Mouse (Mus musculus) embryonic facial prominence, embryonic 12.5 days (tissue): ENCODE results near the gene Esrrg. TPM values are rescaled to one million over a fixed set of nuclear protein-coding genes. Genes with fewer than 3 reads are reported as not detected.

Experiments
- ATAC-seq: fragments of 200-750 bp; cut with Nextera tagmentation; 2 replicates; pipeline ENCODE4 v1.8.0; 2017; ENCODE audit not compliant: insufficient number of reproducible peaks, insufficient read depth, low FRiP score, low TSS enrichment
- H3K27ac ChIP-seq: fragments of 300-500 bp; sonication (generic); 2 replicates; pipeline ENCODE4 v1.5.1; 2016; ENCODE audit warnings: mild to moderate bottlenecking
- H3K27me3 ChIP-seq: fragments of 300-500 bp; sonication (generic); 2 replicates; pipeline ENCODE4 v1.6.1; 2016; ENCODE audit warnings: mild to moderate bottlenecking, moderate library complexity
- H3K36me3 ChIP-seq: fragments of 300-500 bp; sonication (generic); 2 replicates; pipeline ENCODE4 v1.6.1; 2016; ENCODE audit warnings: mild to moderate bottlenecking
- H3K4me1 ChIP-seq: fragments of 300-500 bp; sonication (generic); 2 replicates; pipeline ENCODE4 v1.6.1; 2016
- H3K4me2 ChIP-seq: fragments of 300-500 bp; sonication (generic); replicated peaks from 2 replicates; pipeline ENCODE4 v1.6.1; 2016; ENCODE audit warnings: mild to moderate bottlenecking, moderate library complexity
- H3K4me3 ChIP-seq: fragments of 300-500 bp; sonication (generic); 2 replicates; pipeline ENCODE4 v1.5.1; 2016; ENCODE audit warnings: mild to moderate bottlenecking
- H3K9ac ChIP-seq: fragments of 300-500 bp; sonication (generic); 2 replicates; pipeline ENCODE4 v1.6.1; 2016; ENCODE audit warnings: mild to moderate bottlenecking, moderate library complexity
- H3K9me3 ChIP-seq: fragments of 300-500 bp; sonication (generic); 2 replicates; pipeline ENCODE4 v1.6.1; 2016; ENCODE audit warnings: mild to moderate bottlenecking, moderate library complexity
- WGBS: fragments of 180-500 bp; shearing (Covaris S2); methylation state at CpG from one replicate; pipeline ENCODE4 v1.1.7; 2016; 5-methylcytosine and 5-hydroxymethylcytosine counted together
- polyA plus RNA-seq: library from polyadenylated mRNA; unstranded; fragments of >200 nt; fragmentation: Nextera tagmentation; extraction: Ambion mirVana; gene quantifications from 2 replicates; pipeline ENCODE4 v1.2.1, GENCODE M21; 2016

Gene Esrrg
- polyA plus RNA-seq, 1 experiment from 2014 or later, result 2.1 TPM

- Histone ChIP-seq H3K27me3 (no peaks in the 10 kb centered on the region), H3K9me3 (no peaks in the 10 kb centered on the region), H3K9ac (no peak overlapping the region), H3K4me1 (0 out of 2 replicates have a peak, but pooled peaks cover 4% of the 10 kb centered on the region), H3K36me3 (no peaks in the 10 kb centered on the region), H3K4me3 (no peak overlapping the region), H3K4me2 (no peak overlapping the region), H3K27ac (no peak overlapping the region)
- ATAC-seq, result no peak
- WGBS, result 85% methylated on average over 6 of the region's 6 CpGs
Measured at GRCm38 (mm10) chr1:188059006-188059405, 450.4 kb downstream of the Esrrg start.

GRCm38 (mm10) chr1:188060493-188060892 lies 451.9 kb downstream of the Esrrg start:
- 80% methylated on average over 7 of the region's 7 CpGs for whole genome bisulfite sequencing
- no peaks in the 10 kb centered on the region for H3K36me3 ChIP-seq
- H3K9ac ChIP-seq, result no peak overlapping the region
- no peaks in the 10 kb centered on the region for H3K27me3 ChIP-seq
- no peaks in the 10 kb centered on the region for H3K9me3 ChIP-seq
- ATAC-seq, result no peak
- H3K4me3 ChIP-seq, result no peak overlapping the region
- H3K27ac ChIP-seq, result no peak overlapping the region
- H3K4me1 ChIP-seq, result 0 out of 2 replicates have a peak, but pooled peaks cover 4% of the 10 kb centered on the region
- no peak overlapping the region for H3K4me2 ChIP-seq

- no peak overlapping the region for H3K9ac ChIP-seq
- H3K4me1 ChIP-seq, result no peaks in the 10 kb centered on the region
- no peaks in the 10 kb centered on the region for H3K9me3 ChIP-seq
- no peaks in the 10 kb centered on the region for H3K27me3 ChIP-seq
- no peak overlapping the region for H3K4me2 ChIP-seq
- no peak for ATAC-seq
- WGBS, result 74% methylated on average over 9 of the region's 9 CpGs
- no peaks in the 10 kb centered on the region for H3K36me3 ChIP-seq
- H3K4me3 ChIP-seq, result no peak overlapping the region
- H3K27ac ChIP-seq, result no peak overlapping the region
Measured at GRCm38 (mm10) chr1:188068833-188069232, 460.2 kb downstream of the Esrrg start.

GRCm38 (mm10) chr1:188069849-188070248 lies 461.3 kb downstream of the Esrrg start:
- no peak for ATAC-seq
- Histone ChIP-seq H3K27me3 (no peaks in the 10 kb centered on the region), H3K9me3 (no peaks in the 10 kb centered on the region), H3K4me2 (no peak overlapping the region), H3K27ac (no peak overlapping the region), H3K9ac (no peak overlapping the region), H3K36me3 (no peaks in the 10 kb centered on the region), H3K4me1 (no peaks in the 10 kb centered on the region), H3K4me3 (no peak overlapping the region)

GRCm38 (mm10) chr1:188077561-188078195 lies 469.1 kb downstream of the Esrrg start:
- H3K27ac ChIP-seq, result no peak overlapping the region
- no peak for ATAC-seq
- no peak overlapping the region for H3K4me2 ChIP-seq
- 90% methylated on average over 11 of the region's 11 CpGs for WGBS
- no peaks in the 10 kb centered on the region for H3K9me3 ChIP-seq
- H3K9ac ChIP-seq, result no peak overlapping the region
- H3K27me3 ChIP-seq, result no peaks in the 10 kb centered on the region
- H3K4me1 ChIP-seq, result no peaks in the 10 kb centered on the region
- H3K36me3 ChIP-seq, result no peaks in the 10 kb centered on the region
- no peak overlapping the region for H3K4me3 ChIP-seq

- Histone ChIP-seq H3K9ac (no peak overlapping the region), H3K36me3 (no peaks in the 10 kb centered on the region), H3K4me2 (no peak overlapping the region), H3K27ac (no peak overlapping the region), H3K4me3 (no peak overlapping the region), H3K9me3 (no peaks in the 10 kb centered on the region), H3K27me3 (no peaks in the 10 kb centered on the region), H3K4me1 (no peaks in the 10 kb centered on the region)
- ATAC-seq, result no peak
- 40% methylated on average over 12 of the region's 12 CpGs for WGBS
Measured at GRCm38 (mm10) chr1:188080261-188080875, 471.8 kb downstream of the Esrrg start.

GRCm38 (mm10) chr1:188082665-188083640 lies 474.4 kb downstream of the Esrrg start:
- Histone ChIP-seq H3K27ac (no peak overlapping the region), H3K4me2 (no peak overlapping the region), H3K27me3 (no peaks in the 10 kb centered on the region), H3K9ac (no peak overlapping the region), H3K4me3 (no peak overlapping the region), H3K9me3 (no peaks in the 10 kb centered on the region), H3K36me3 (no peaks in the 10 kb centered on the region), H3K4me1 (no peaks in the 10 kb centered on the region)
- 0 out of 2 replicates have a peak, but pooled peaks have one; percentile 47 for ATAC-seq
- WGBS, result 84% methylated on average over 18 of the region's 18 CpGs

- Histone ChIP-seq H3K4me1 (no peaks in the 10 kb centered on the region), H3K27ac (no peak overlapping the region), H3K9ac (no peak overlapping the region), H3K4me2 (no peak overlapping the region), H3K4me3 (no peak overlapping the region), H3K27me3 (no peaks in the 10 kb centered on the region), H3K9me3 (no peaks in the 10 kb centered on the region), H3K36me3 (no peaks in the 10 kb centered on the region)
- no peak for ATAC-seq
- 63% methylated on average over 13 of the region's 13 CpGs for WGBS
Measured at GRCm38 (mm10) chr1:188085116-188085879, 476.7 kb downstream of the Esrrg start.

GRCm38 (mm10) chr1:188093724-188094123 lies 485.1 kb downstream of the Esrrg start:
- Histone ChIP-seq H3K27me3 (no peaks in the 10 kb centered on the region), H3K9ac (no peak overlapping the region), H3K4me3 (no peak overlapping the region), H3K27ac (no peak overlapping the region), H3K4me1 (no peaks in the 10 kb centered on the region), H3K4me2 (no peak overlapping the region), H3K9me3 (no peaks in the 10 kb centered on the region), H3K36me3 (no peaks in the 10 kb centered on the region)
- no peak for ATAC-seq
- WGBS, result 75% methylated on average over 3 of the region's 3 CpGs

- no peak overlapping the region for H3K4me2 ChIP-seq
- no peak overlapping the region for H3K27ac ChIP-seq
- ATAC-seq, result no peak
- no peak overlapping the region for H3K4me3 ChIP-seq
- no peaks in the 10 kb centered on the region for H3K9me3 ChIP-seq
- H3K4me1 ChIP-seq, result no peaks in the 10 kb centered on the region
- 83% methylated on average over 7 of the region's 7 CpGs for WGBS
- no peak overlapping the region for H3K9ac ChIP-seq
- H3K36me3 ChIP-seq, result no peaks in the 10 kb centered on the region
- no peaks in the 10 kb centered on the region for H3K27me3 ChIP-seq
Measured at GRCm38 (mm10) chr1:188101832-188102231, 493.2 kb downstream of the Esrrg start.

GRCm38 (mm10) chr1:188103179-188103578 lies 494.6 kb downstream of the Esrrg start:
- 61% methylated on average over 3 of the region's 3 CpGs for WGBS
- no peaks in the 10 kb centered on the region for H3K9me3 ChIP-seq
- no peak for ATAC-seq

More at GRCm38 (mm10) chr1:188103179-188103578, 494.6 kb downstream of the Esrrg start:
- H3K4me2 ChIP-seq, result no peak overlapping the region
- H3K4me3 ChIP-seq, result no peak overlapping the region
- no peaks in the 10 kb centered on the region for H3K4me1 ChIP-seq
- no peak overlapping the region for H3K27ac ChIP-seq
- no peaks in the 10 kb centered on the region for H3K27me3 ChIP-seq
- H3K9ac ChIP-seq, result no peak overlapping the region
- no peaks in the 10 kb centered on the region for H3K36me3 ChIP-seq
